Mouse (Mus musculus) spleen, postnatal 36 days (tissue): ENCODE data around the gene Grifin.

Experiments used
- DNase-seq, 2 experiments: peaks; one replicate each; pipeline ENCODE4 v3.0.0; 2022; ENCODE audit warnings: low spot score in 2 of 2, mixed read lengths in 1 of 2

Grifin gene

DNA sequence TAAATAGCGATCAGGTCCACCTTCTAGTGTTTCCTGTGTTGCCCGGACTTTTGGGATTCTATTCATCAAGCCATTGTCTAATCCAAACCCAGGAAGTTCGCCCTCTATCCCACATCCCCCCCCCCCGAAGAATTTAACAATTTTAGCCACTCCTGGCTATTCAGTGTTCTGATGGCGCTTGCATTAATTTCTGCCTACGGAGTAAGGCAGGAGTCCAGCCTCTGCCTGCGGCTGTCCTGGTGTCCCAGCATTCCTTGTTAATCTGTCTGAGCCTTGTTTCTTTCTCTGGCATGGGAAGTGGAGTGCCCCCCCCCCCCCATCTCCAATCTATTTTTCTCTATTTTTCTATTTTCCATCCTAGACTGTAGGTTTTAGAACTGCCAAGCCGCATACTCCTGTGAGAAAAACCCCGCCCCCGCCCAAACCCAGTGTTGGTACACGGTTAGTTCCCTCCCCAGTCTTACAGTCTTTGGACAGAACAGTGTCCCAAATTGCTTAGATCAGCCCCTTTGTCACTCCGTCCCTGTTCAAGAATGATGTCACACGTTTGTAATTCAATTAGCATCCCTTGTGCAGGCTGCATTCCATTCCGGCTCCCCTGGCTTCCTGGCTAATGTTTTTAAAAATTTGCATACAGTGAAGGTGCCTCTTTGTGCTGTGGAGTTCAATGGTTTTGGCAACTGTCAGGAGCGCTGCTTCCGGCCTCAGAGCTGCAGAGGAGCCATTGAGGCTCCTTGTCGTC, 15.4 kb downstream of the Grifin start:
- no peak for DNase-seq

DNA sequence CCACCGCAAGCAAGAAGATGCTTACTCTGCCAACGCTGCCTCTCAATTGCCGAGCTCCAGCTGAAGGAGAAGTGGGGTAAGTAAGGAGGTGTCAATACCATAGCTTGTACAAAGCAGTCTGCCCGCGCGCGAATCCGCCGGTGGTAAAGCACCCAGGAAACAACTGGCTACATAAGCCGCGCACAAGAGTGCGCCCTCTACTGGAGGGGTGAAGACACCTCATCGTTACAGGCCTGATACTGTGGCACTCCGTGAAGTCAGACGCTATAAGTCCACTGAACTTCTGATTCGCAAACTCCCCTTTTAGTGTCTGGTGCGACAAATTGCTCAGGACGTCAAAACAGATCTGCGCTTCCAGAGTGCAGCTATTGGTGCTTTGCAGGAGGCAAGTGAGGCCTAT, 18.5 kb downstream of the Grifin start:
- no peak for DNase-seq

DNA sequence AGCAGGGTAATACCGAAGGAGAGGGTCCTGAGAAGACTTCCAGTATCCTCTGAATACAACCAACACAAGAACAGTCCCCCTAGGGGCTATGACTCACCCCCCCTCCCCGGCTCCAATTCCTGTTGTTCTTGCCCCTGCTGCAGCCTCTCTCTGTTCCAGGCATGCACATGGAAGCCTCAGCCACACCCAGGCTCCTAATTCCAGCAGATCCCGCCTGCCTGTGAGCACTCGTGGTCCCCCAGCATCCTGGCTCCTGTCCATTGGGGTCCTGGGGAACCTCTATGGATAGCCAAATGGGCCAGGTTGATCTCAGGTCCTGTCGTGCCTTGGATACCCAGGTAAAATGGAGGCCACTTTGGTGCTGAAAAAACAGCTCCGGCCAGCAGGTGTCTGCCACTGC, 19.2 kb downstream of the Grifin start:
- no peak for DNase-seq

DNA sequence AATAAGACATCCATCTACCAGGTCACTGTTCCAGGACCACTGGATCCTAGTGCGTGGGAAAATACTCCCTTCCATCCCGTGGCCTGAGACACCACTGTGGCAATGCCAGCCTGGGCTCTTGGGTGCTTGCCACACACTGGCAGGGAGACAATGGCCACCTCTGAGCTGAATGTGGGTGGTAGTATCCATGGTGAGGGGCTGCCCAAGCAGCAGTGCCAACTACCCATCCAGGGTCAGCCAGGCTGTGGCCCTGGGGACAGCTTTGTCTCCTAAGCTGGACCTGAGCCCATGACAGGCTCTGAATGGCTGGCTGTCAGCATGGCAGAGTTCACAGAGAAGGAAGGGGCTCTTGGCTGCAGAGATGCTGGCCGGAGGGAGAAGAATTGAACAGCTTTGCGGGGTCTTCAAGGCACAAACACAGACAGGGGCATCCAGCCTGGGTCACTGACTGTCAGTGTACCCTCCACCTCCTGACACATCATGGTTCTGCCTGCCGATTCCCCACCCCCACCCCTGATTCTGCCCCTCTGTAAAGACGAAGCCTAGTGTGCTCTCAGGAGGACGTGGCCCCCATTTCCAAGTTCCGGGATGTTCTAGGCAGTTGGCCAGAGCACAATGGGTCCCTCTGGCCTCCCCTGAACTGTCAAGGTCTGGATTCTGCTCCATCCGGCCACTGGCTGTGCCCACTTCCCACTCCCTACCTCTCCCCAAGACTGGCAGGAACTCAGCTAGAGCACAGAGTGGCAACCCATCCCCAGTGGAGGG, 21.9 kb downstream of the Grifin start:
- no peak for DNase-seq

DNA sequence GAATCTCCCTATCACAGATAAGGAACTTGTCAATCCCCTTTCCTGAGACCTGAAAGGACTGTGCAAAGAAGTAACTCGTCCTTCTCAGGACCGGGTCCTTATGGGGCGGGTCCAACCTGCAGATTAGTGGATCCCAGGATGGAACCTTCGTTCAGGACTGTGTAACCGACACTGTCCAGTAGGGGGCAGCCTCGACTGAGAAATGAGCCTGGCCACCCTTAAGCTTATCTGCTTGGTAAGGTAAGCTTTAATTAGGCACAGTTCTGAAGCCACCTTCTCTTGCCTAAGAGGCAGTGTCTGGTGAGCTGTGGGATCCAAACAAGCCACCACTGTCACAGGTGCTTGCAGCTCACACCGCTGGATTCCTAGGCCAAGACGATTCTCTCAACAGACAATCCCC, 24.8 kb downstream of the Grifin start:
- DNase-seq, result peak; percentile 67 to 77

DNA sequence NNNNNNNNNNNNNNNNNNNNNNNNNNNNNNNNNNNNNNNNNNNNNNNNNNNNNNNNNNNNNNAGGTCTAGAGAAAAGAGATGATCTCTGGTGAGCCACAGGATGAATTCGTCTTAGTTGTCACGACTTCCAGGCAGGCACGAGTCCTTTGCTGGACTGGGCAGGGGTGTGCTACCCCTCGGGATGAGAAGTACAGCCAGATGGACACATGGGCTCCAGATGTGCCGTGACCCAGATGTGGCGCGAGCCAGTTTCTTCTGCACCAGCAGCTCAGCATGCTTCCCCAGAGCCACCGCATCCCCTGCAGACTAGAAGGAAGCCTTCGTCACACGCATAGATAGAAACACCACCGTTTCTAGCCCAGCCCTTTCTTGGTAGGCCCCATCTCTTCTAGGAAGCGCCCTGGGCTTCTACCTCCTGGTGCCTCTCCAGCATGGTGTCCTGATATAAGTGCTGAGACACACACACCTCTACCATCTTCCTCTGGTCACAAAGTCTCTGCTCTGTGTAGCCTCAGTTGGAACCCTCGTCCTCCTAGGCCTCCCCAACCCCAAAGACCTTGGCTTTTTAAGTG, 26.7 kb downstream of the Grifin start:
- no peak for DNase-seq

DNA sequence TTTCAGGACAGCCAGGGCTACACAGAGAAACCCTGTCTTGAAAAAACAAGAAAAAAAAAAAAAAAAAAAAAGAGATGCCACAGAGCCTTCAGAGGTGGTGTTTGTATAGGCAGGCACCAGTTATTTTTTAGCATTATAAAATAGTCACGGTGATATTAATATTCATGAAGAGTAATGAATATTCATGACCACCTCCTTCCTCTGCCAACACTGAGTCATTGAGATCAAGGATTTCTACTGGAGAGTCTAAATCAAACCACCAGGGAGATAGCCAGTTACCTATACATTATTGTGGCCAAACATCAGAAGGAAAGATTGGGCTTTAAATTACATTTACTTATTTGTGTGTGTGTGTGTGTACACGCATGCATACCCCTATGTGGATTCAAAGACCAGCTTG, 38.1 kb downstream of the Grifin start:
- no peak for DNase-seq

DNA sequence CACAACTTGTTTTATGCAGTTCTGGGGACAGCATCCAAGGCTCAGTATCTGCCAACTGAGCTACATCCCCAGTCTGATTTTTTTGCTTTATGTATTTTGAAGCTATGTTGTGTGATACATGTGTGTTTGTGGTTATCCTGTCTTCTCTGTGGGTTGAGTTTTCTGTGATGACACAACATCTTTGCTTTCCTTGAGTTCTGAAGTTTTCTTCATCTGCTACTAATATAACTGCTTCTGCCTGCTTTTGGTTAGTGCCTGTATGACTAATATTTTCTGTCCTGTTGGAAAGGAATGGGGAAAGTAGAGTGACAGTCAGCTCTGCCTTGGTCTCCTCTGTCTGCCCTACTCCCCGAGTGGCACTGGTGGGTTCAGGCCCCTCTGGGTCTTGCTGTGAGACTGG, 43.7 kb downstream of the Grifin start:
- DNase-seq, result no peak

DNA sequence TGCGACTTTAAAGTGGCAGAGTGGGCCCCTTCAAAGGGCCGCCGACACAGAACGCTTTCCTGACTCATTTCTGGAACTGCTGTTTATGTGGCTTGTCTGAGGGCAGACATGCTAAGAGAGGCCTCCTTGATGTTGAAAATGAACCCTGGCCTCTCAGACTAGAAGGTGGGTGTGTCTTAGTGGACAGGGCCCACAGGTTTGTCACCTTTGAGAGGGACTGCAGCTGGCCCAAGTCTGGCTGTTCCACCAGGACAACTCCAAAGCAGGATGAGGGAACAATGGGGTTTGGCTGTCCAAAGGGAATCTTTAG, 47.0 kb downstream of the Grifin start:
- DNase-seq, result no peak

DNA sequence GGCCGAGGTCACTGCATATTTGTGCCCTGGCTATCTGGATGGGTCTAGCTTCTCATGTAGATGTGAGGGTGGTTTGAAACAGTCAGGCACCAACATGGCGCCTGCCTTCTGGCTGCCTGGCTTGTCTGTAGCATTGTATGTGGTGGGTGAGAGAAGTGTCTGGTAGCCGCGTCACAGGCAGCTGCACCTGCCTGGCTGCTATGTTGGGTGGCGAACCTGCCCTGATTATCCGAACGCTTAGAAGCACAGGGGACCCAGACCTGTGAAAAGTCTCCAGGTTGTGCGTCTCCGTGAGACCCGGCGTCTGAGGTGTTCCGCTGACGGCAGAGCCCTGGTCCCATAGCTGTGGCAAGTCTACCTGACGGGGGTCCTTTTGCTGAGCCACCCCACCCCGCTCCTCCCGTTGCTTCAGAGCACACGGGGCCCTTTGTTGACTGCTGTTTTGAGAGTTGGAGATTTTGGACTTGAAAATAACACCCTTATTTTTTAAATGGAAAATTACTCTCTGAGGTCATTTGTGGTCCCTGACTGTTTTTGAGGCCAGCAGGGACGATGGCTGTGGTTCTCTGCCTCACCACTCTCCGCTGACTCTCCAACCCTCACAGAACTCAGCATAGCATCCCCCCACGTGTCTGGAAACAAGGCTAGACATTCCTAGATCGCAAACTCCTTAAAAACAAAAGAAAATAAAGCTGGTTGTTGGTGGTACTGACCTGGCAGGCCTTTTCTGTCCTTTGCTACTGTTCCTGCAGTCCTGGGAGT, 47.5 kb downstream of the Grifin start:
- DNase-seq, result no peak

DNA sequence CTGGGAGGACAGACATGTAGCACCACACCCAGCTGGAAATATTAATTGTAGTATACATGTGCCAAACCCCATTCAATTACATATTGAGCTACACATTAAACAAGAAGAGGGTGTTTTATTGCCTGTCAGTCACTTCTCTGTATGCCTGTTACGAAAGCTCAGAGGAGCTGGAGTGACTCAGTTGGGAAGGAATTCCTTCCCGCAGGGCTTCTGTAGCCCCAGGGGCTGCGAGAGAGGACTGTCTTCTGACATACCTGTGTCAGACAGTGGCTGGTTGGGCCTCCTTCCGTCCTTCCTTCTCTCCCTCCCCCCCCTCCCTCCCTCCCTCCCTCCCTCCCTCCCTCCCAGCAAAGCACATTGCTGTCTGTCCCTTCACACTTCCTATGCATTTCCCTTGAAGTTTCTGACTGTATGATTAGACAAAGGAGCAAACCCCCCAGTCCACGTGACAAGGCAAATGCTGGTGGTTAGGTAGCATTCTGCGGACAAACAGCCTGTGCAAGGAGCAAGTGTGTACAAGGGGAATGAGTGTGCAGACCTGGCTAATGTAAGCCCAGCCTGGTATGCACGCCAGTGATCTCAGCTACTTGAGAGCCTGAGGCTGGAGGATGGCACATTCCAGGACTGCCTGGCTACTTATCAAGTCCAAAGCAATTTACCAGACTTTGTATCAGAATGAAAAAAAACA, 49.9 kb downstream of the Grifin start:
- DNase-seq, result no peak

DNA sequence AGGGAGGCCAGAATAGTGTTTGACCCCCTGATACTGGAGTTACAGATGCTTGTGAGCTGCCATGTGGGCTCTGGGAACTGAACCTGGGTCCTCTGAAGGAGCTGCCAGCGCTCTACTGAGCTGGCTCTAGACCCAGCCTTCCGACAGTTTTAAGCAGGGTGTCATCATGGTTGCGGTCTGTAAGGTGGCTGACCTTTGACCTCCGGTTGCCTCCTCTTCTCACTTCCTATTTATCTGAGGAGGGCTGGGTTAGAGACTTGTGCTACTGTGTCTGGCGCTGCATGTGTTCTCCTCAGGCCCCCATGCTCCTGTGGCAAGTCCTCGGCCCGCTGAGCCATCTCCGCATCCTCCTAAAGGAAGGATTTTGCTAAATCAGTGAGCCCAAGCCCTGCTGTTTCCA, 51.0 kb downstream of the Grifin start:
- peak; percentile 63 to 64 for DNase-seq
